Mouse (Mus musculus) embryonic fibroblast, embryonic 13.5 days (primary cell): ENCODE measurements around the gene Chrm4. TPM values are rescaled to one million over a fixed set of nuclear protein-coding genes. Genes with fewer than 3 reads are reported as not detected.

Experiments
- H3K27ac ChIP-seq: 2 replicates; pipeline ENCODE4 v1.5.1; 2012; ENCODE audit warnings: low read length, control low read depth, inconsistent platforms; ENCODE audit not compliant: insufficient read depth
- H3K4me1 ChIP-seq: 2 replicates; pipeline ENCODE4 v1.6.1; 2011; ENCODE audit warnings: low read length; ENCODE audit not compliant: control insufficient read depth, insufficient read depth
- H3K4me3 ChIP-seq: 2 replicates; pipeline ENCODE4 v1.5.1; 2011; ENCODE audit warnings: mild to moderate bottlenecking, control low read depth, low read length; ENCODE audit not compliant: insufficient read depth
- CTCF ChIP-seq: IDR thresholded peaks from 2 replicates; pipeline ENCODE4 v1.5.1; 2011; ENCODE audit warnings: mild to moderate bottlenecking, control low read depth, low read length, moderate library complexity, borderline replicate concordance; ENCODE audit not compliant: insufficient read depth
- POLR2A ChIP-seq: IDR thresholded peaks from 2 replicates; pipeline ENCODE4 v1.6.1; 2011; ENCODE audit warnings: low read depth, mild to moderate bottlenecking, control low read depth, low read length, moderate library complexity
- polyA plus RNA-seq: library from polyadenylated mRNA; stranded (reverse); fragments of >200 nt; gene quantifications from 2 replicates; pipeline ENCODE4 v1.2.4, GENCODE M21; 2011; ENCODE audit warnings: low read depth; ENCODE audit not compliant: missing spikeins, insufficient read length

Gene Chrm4
- polyA plus RNA-seq, 1 experiment, result not detected

- no peak overlapping the region for H3K4me3 ChIP-seq
- H3K4me1 ChIP-seq, result 0 out of 2 replicates have a peak, but pooled peaks cover 6% of the 10 kb centered on the region
- no peak overlapping the region for H3K27ac ChIP-seq
- no peak for TF ChIP-seq POLR2A
- TF ChIP-seq CTCF, result no peak
Measured at GRCm38 (mm10) chr2:91950275-91951085, 23.4 kb downstream of the Chrm4 start.

DNA sequence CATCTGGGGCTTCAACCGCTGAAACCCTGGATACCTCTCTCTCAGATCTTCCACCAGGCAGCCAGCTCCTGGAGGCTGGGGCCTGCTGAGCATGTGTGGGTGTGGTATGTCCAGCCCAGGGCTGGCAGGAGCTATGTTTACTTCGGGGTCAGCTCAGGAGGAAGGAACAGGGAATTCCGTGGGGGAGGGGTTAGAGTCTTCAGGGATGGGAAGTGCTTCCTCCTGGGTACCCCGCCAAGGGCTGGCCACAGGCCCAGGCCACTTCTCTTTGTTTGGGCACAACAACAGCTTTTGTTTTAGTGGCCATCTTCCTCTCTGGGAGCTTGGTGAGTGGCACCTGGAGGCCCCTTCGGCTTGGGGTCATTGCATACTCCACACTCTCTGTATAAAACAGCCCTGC is 26.8 kb downstream of the Chrm4 start:
- H3K27ac ChIP-seq, result no peak overlapping the region
- H3K4me3 ChIP-seq, result no peak overlapping the region
- no peaks in the 10 kb centered on the region for H3K4me1 ChIP-seq
- TF ChIP-seq POLR2A (no peak), CTCF (no peak)

DNA sequence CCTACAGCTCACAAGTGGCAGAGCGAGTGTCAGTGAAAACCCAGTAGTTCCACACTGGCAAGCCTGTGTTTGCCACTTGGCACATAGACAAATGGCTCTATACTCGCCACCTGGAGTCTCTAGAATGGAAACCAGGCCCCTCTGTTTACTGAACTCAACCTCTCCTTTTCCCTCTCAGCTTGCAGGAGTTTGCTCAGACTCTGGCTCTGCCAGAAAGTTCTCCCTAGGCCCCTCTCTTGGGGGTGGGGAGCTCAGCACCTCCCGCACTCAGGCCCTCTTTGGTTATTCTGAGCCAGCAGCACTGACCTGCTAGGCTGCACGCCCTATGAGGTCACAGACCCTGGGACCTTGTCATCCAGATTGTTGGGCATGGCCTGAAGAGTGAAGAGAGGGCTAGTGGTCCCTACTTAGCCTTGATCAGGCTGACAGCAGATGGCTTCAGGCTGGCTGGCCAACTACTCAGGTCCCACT is 28.1 kb downstream of the Chrm4 start:
- no peak for TF ChIP-seq POLR2A
- no peak for TF ChIP-seq CTCF
- no peak overlapping the region for H3K4me3 ChIP-seq
- H3K27ac ChIP-seq, result no peak overlapping the region
- H3K4me1 ChIP-seq, result no peaks in the 10 kb centered on the region

DNA sequence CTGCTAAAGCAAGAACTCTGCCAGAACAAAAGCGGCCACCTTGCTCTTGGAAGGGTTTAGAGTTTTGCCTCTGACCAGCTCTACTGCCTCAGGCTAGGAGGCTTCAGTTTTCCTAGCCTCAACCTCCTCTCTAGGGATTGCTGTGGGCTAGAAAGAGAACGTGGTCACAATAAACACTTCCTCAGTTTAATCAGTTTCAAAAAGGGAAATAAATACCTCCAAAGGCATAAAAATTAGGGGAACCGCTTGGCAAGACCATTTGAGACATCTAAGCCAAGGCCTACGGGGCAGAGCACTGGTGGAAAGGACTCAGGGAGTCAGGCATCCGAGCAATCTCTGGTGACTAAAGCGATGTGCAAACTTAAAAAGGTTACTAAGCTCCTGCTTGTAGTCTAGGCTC is 28.8 kb downstream of the Chrm4 start:
- H3K27ac ChIP-seq, result no peak overlapping the region
- H3K4me3 ChIP-seq, result no peak overlapping the region
- H3K4me1 ChIP-seq, result no peaks in the 10 kb centered on the region
- TF ChIP-seq CTCF, result no peak
- no peak for TF ChIP-seq POLR2A

GRCm38 (mm10) chr2:91957096-91957495 is 30.0 kb downstream of the Chrm4 start:
- Histone ChIP-seq H3K4me1 (0 out of 2 replicates have a peak, but pooled peaks cover 2% of the 10 kb centered on the region), H3K4me3 (no peak overlapping the region), H3K27ac (no peak overlapping the region)
- TF ChIP-seq POLR2A (no peak), CTCF (no peak)

GRCm38 (mm10) chr2:91958049-91958448 is 31.0 kb downstream of the Chrm4 start:
- peaks cover 6% of the 10 kb centered on the region for H3K4me1 ChIP-seq

DNA sequence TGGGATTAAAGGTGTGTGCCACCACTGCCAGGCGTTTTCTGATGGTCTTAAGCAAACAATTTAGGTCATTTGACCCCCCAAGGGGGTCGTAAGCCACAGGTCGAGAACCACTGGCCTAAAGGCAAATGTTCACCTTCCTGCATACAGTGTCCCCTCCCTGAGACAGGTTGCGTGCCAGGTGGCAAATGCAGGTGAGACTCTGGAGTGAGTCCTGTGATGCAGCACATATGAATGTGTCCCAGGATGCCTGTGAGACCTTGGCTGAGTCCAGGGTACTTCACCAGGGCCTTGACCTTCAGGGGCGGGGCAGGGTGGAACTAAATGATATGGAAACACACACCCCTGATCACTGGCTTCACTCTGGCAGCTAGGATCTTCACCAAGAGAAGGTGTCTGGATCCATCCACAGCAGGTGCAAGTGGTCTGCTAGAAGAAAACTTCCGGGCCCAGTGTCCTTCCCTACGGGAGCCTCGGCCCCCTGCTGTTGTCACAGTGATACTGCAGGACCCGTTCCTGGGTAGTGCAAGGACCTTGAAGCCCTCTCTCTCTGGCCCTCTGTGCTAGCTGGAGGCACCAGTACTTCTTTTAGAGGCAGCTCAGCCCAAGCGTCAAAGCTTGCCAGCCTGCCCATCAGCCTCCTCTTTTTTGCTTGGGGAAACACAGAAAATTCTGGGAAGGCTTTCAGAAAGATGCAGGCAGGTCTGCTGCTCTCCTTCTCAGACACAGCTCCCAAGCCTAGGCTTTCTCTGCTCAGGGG is 31.8 kb downstream of the Chrm4 start:
- H3K27ac ChIP-seq, result no peak overlapping the region
- TF ChIP-seq POLR2A (no peak), CTCF (peak; percentile 57; the same call in 1 of the 2 replicates)

More at GRCm38 (mm10) chr2:91958049-91958448, 31.0 kb downstream of the Chrm4 start:
- Histone ChIP-seq H3K27ac (no peak overlapping the region), H3K4me3 (no peak overlapping the region)
- TF ChIP-seq POLR2A (no peak), CTCF (no peak)

GRCm38 (mm10) chr2:91959544-91960410 is 32.7 kb downstream of the Chrm4 start:
- H3K27ac ChIP-seq, result no peak overlapping the region
- peaks cover 6% of the 10 kb centered on the region for H3K4me1 ChIP-seq
- H3K4me3 ChIP-seq, result no peak overlapping the region
- TF ChIP-seq CTCF (no peak), POLR2A (no peak)

More for the DNA sequence above, 31.8 kb downstream of the Chrm4 start:
- H3K4me3 ChIP-seq, result no peak overlapping the region
- H3K4me1 ChIP-seq, result peaks cover 6% of the 10 kb centered on the region

DNA sequence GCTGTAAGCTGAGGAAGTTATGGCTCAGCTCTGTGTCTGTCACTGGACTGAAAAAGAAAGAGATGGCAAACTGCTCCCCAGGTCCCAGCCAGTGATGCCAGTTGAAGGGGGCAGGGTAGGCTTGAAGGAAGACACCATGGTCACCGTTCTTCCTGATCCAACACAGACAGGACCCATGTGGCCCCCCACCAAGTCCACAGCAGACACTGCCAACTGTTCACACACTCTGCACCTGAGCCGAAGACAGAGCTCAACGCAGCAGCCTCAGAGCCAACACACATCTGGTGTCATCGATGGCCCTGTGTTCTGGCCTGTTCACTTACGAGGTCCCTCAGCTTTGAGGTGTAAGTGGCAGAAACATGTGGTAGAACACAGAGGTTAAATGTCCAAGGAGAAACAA is 33.4 kb downstream of the Chrm4 start:
- Histone ChIP-seq H3K4me3 (no peak overlapping the region), H3K4me1 (peaks cover 6% of the 10 kb centered on the region), H3K27ac (no peak overlapping the region)
- no peak for TF ChIP-seq CTCF
- TF ChIP-seq POLR2A, result no peak
